8 mouse cellular contexts compared by ENCODE assay signal in the genomic region with DNA sequence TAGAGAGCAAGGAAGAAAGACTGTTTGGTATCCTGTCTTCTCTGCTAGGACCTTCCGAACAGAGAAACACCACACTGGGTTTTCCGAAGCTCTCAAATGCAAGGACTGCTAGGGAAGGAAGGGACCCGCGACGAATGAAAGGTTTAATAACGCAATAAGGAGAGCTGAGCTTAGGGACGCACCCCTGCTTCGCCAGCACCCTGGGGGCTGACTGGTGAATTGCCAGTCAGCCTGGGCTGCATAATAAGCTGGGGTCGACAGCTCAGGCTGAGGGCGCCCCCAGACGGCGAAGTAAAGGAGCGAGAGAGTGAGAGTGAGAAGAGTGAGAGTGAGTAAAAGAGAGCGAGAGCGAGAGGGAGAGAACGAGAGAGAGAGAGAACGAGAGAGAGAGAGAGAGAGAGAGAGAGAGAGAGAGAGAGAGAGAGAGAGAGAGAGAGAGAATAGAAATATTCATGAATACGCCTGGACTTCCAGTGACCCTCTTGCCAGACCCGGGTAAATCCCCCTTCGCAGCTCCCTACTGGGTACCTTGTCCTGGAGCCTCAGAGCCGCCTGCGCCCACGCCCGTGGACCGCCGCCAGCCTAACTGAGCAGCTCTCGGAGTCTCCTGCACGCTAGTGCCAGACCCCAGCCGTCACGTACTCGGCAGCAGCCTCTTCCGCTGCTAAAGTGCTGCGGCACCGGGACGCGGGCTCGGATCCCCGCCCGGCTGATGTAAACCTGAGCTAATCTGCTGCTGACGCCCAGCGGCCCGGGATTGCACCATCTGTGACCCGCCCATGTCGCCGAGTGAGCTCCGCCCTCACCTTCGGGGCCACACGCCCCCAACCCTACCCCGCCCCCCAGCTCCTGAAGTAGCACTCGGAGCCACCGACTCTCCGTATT. TPM values are rescaled to one million over a fixed set of nuclear protein-coding genes. Genes with fewer than 3 reads are reported as not detected.
DNase-seq lines count a peak whose midpoint lies in the region; ATAC-seq and TF ChIP-seq lines count a peak whose summit lies in the region.

TSS of gene Trib3 (minus strand) at position 704 of the 885 bp plus-strand sequence.

- no peak within 1 kb of the TSS for H3K27ac ChIP-seq in bone marrow macrophage, adult 2 months (ENCODE audit: insufficient read depth, low read depth, low read length)
- peak within 1 kb of the TSS; percentile 33 for H3K27ac ChIP-seq in heart, embryonic 12.5 days (ENCODE audit: poor library complexity, severe bottlenecking)
- H3K27ac ChIP-seq in kidney, embryonic 16.5 days (ENCODE audit: low read length): no peak within 1 kb of the TSS
- peak within 1 kb of the TSS; percentile 54 for H3K27ac ChIP-seq in liver, embryonic 16.5 days (ENCODE audit: low read length)
- 0 out of 2 replicates have a peak within 1 kb of the TSS, but pooled peaks have one; percentile 12 for H3K27ac ChIP-seq in neural tube, embryonic 12.5 days
- peak within 1 kb of the TSS; percentile 56; the same call in 1 of the 2 replicates for H3K27ac ChIP-seq in stomach, postnatal 0 days (replicated peaks)

- peak within 1 kb of the TSS; percentile 82 for H3K4me3 ChIP-seq in bone marrow macrophage, adult 2 months (ENCODE audit: insufficient read depth, low read length)
- peak within 1 kb of the TSS; percentile 59 for H3K4me3 ChIP-seq in heart, embryonic 12.5 days
- H3K4me3 ChIP-seq in kidney, embryonic 16.5 days (ENCODE audit: low read length): peak within 1 kb of the TSS; percentile 53
- peak within 1 kb of the TSS; percentile 70 for H3K4me3 ChIP-seq in liver, embryonic 16.5 days (ENCODE audit: low read depth, low read length)
- peak within 1 kb of the TSS; percentile 47 for H3K4me3 ChIP-seq in neural tube, embryonic 12.5 days
- H3K4me3 ChIP-seq in stomach, postnatal 0 days (ENCODE audit: low read depth, low read length): peak within 1 kb of the TSS; percentile 57

- peak; percentile 93 for DNase-seq in CD4-positive, CD25-positive, alpha-beta regulatory T cell, adult 2 months (ENCODE audit: low read depth, low spot score)
- DNase-seq in stomach, postnatal 0 days (ENCODE audit: low spot score): peak; percentile 89

- TF ChIP-seq POLR2A in bone marrow macrophage, adult 2 months (IDR thresholded peaks at IDR 0.05; ENCODE audit: borderline replicate concordance, low read depth, low read length): no peak

- peak within 1 kb of the TSS; percentile 87 for H3K4me2 ChIP-seq in heart, embryonic 12.5 days
- H3K4me2 ChIP-seq in kidney, embryonic 16.5 days (replicated peaks; ENCODE audit: low read depth, low read length): peak within 1 kb of the TSS; percentile 88
- peak within 1 kb of the TSS; percentile 94 for H3K4me2 ChIP-seq in liver, embryonic 16.5 days (ENCODE audit: low read depth, low read length)
- peak within 1 kb of the TSS; percentile 93 for H3K4me2 ChIP-seq in neural tube, embryonic 12.5 days (replicated peaks)
- peak within 1 kb of the TSS; percentile 91 for H3K4me2 ChIP-seq in stomach, postnatal 0 days (replicated peaks; ENCODE audit: low read depth)

- ATAC-seq in erythroblast, adult 5-6 weeks (replicated peaks; ENCODE audit: low FRiP score, poor library complexity, severe bottlenecking): peak; percentile 87
- peak; percentile 94 for ATAC-seq in heart, embryonic 12.5 days (ENCODE audit: insufficient number of reproducible peaks, low FRiP score)
- peak; percentile 78 for ATAC-seq in kidney, embryonic 16.5 days (ENCODE audit: low FRiP score, low TSS enrichment)
- peak; percentile 86 for ATAC-seq in liver, embryonic 16.5 days (ENCODE audit: low read depth)
- ATAC-seq in neural tube, embryonic 12.5 days (ENCODE audit: low FRiP score, low read depth): peak; percentile 92
- peak; percentile 89 for ATAC-seq in stomach, postnatal 0 days (ENCODE audit: low FRiP score, low TSS enrichment)

- H3K9ac ChIP-seq in heart, embryonic 12.5 days: peak within 1 kb of the TSS; percentile 68
- peak within 1 kb of the TSS; percentile 59 for H3K9ac ChIP-seq in kidney, embryonic 16.5 days (replicated peaks; ENCODE audit: low read length)
- H3K9ac ChIP-seq in liver, embryonic 16.5 days (ENCODE audit: low read depth, low read length): peak within 1 kb of the TSS; percentile 84
- H3K9ac ChIP-seq in neural tube, embryonic 12.5 days: peak within 1 kb of the TSS; percentile 68
- peak within 1 kb of the TSS; percentile 65 for H3K9ac ChIP-seq in stomach, postnatal 0 days (ENCODE audit: low read length)

- under 1% methylated on average over 52 of the region's 52 CpGs for WGBS in heart, embryonic 12.5 days
- under 1% methylated on average over 52 of the region's 52 CpGs for WGBS in kidney, embryonic 16.5 days
- 1% methylated on average over 52 of the region's 52 CpGs for WGBS in liver, embryonic 16.5 days (ENCODE audit: insufficient replicate concordance)
- WGBS in neural tube, embryonic 12.5 days: under 1% methylated on average over 52 of the region's 52 CpGs
- WGBS in stomach, postnatal 0 days: under 1% methylated on average over 51 of the region's 52 CpGs

- peaks cover 19% of the 10 kb centered on the region for H3K4me1 ChIP-seq in bone marrow macrophage, adult 2 months (ENCODE audit: control insufficient read depth, insufficient read depth, low read length)
- H3K4me1 ChIP-seq in heart, embryonic 12.5 days (replicated peaks): peaks cover 25% of the 10 kb centered on the region
- H3K4me1 ChIP-seq in kidney, embryonic 16.5 days (ENCODE audit: insufficient read depth, low read length): peaks cover 11% of the 10 kb centered on the region; the same call in 1 of the 2 replicates
- H3K4me1 ChIP-seq in liver, embryonic 16.5 days (ENCODE audit: control insufficient read depth, low read depth, low read length): peaks cover 39% of the 10 kb centered on the region
- H3K4me1 ChIP-seq in neural tube, embryonic 12.5 days: peaks cover 8% of the 10 kb centered on the region
- H3K4me1 ChIP-seq in stomach, postnatal 0 days (replicated peaks; ENCODE audit: control insufficient read depth, insufficient read depth): no peaks in the 10 kb centered on the region; the same call in 1 of the 2 replicates

- no peak for TF ChIP-seq EP300 in stomach, postnatal 0 days (optimal IDR thresholded peaks at IDR 0.05)

- 0 out of 2 replicates have a peak, but pooled peaks cover 4% of the 10 kb centered on the region for H3K27me3 ChIP-seq in heart, embryonic 12.5 days (replicated peaks)
- no peaks in the 10 kb centered on the region for H3K27me3 ChIP-seq in kidney, embryonic 16.5 days (ENCODE audit: insufficient read depth, low read length)
- H3K27me3 ChIP-seq in liver, embryonic 16.5 days (ENCODE audit: control insufficient read depth, insufficient read depth, low read depth, low read length): no peaks in the 10 kb centered on the region; the same call in 1 of the 2 replicates
- peaks cover 7% of the 10 kb centered on the region; the same call in 1 of the 2 replicates for H3K27me3 ChIP-seq in neural tube, embryonic 12.5 days (replicated peaks)
- H3K27me3 ChIP-seq in stomach, postnatal 0 days (ENCODE audit: control insufficient read depth, insufficient read depth, low read length): no peaks in the 10 kb centered on the region

- no peaks in the 10 kb centered on the region for H3K9me3 ChIP-seq in heart, embryonic 12.5 days (replicated peaks)
- no peaks in the 10 kb centered on the region for H3K9me3 ChIP-seq in kidney, embryonic 16.5 days (ENCODE audit: low read length)
- H3K9me3 ChIP-seq in liver, embryonic 16.5 days (replicated peaks; ENCODE audit: control insufficient read depth, low read length): no peaks in the 10 kb centered on the region
- H3K9me3 ChIP-seq in neural tube, embryonic 12.5 days: no peaks in the 10 kb centered on the region
- no peaks in the 10 kb centered on the region for H3K9me3 ChIP-seq in stomach, postnatal 0 days (ENCODE audit: control insufficient read depth, low read length)

- H3K36me3 ChIP-seq in heart, embryonic 12.5 days: no peaks in the 10 kb centered on the region
- no peaks in the 10 kb centered on the region for H3K36me3 ChIP-seq in kidney, embryonic 16.5 days (ENCODE audit: insufficient read depth, low read length)
- no peaks in the 10 kb centered on the region for H3K36me3 ChIP-seq in liver, embryonic 16.5 days (ENCODE audit: control insufficient read depth, insufficient read depth)
- no peaks in the 10 kb centered on the region for H3K36me3 ChIP-seq in neural tube, embryonic 12.5 days
- no peaks in the 10 kb centered on the region for H3K36me3 ChIP-seq in stomach, postnatal 0 days (ENCODE audit: control insufficient read depth, insufficient read depth, low read length)

- TF ChIP-seq CTCF in bone marrow macrophage, adult 2 months (IDR thresholded peaks at IDR 0.05; ENCODE audit: low read depth, low read length): no peak
- peak; percentile 82 for TF ChIP-seq CTCF in stomach, postnatal 0 days (IDR thresholded peaks at IDR 0.05; ENCODE audit: low read depth)

RNA-seq across cellular contexts. Expression of gene Trib3, which starts in this region (rescaled TPM):
- 1.5 and 1.9 TPM in 2 replicates for polyA plus RNA-seq in bone marrow macrophage, adult 2 months (2012; ENCODE audit: insufficient read depth, insufficient read length, missing spikeins)
- 1.0 TPM in 1 of 2 replicates, not detected in the other for total RNA-seq in erythroblast, adult 5-6 weeks (2015; ENCODE audit: low replicate concordance)
- total RNA-seq in erythroblast, adult 5-6 weeks (2017; ENCODE audit: low replicate concordance): 0.26 and 0.98 TPM in 2 replicates
- 8.5 and 10.1 TPM in 2 replicates for polyA plus RNA-seq in heart, embryonic 12.5 days (2016; fragmentation: Nextera tagmentation; extraction: Ambion mirVana)
- 1.8 and 1.9 TPM in 2 replicates for polyA plus RNA-seq in kidney, embryonic 16.5 days (2015; fragmentation: Nextera tagmentation; extraction: Ambion mirVana)
- 6.5 and 6.8 TPM in 2 replicates for polyA plus RNA-seq in liver, embryonic 16.5 days (2015; fragmentation: Nextera tagmentation; extraction: Ambion mirVana)
- 2.3 and 2.4 TPM in 2 replicates for polyA plus RNA-seq in neural tube, embryonic 12.5 days (2016; fragmentation: Nextera tagmentation; extraction: Ambion mirVana)
- polyA plus RNA-seq in stomach, postnatal 0 days (2015; fragmentation: Nextera tagmentation; extraction: Ambion mirVana): 2.9 and 3.9 TPM in 2 replicates

Comparison
In these comparisons a context has a peak if more than half of its experiments do, and no peak if none do; other contexts are left out.
1. H3K27ac ChIP-seq: peak in heart, embryonic 12.5 days (single experiment), liver, embryonic 16.5 days (single experiment), neural tube, embryonic 12.5 days (single experiment) and stomach, postnatal 0 days (single experiment); none in bone marrow macrophage, adult 2 months (single experiment) and kidney, embryonic 16.5 days (single experiment).
2. Peak in every context shown above with its lines, with median percentiles within 50 percentile points of each other: H3K4me3 ChIP-seq, ATAC-seq, H3K4me2 ChIP-seq and H3K9ac ChIP-seq.